Mouse (Mus musculus) leukemia stem cell, adult 10-12 weeks (primary cell): Measurements from ENCODE around the gene Rad51b. TPM values are rescaled to one million over a fixed set of nuclear protein-coding genes. Genes with fewer than 3 reads are reported as not detected.

Experiments used
- polyA plus RNA-seq: library from polyadenylated mRNA; stranded (reverse); fragments of >175 nt; gene quantifications from 2 replicates; pipeline ENCODE4 v1.2.3, GENCODE M21; 2012; ENCODE audit warnings: low replicate concordance

Gene Rad51b
- polyA plus RNA-seq, result 0.43 and 0.55 TPM in 2 replicates

GRCm38 (mm10) chr12:79297121-79297576 lies at the start of gene Rad51b:
Gene Rad51b (plus strand): TSS chr12:79297282.

GRCm38 (mm10) chr12:79296126-79296816 lies 811 bp upstream of the Rad51b start, which contains the start of gene Zfyve26:
Gene Zfyve26 (minus strand): TSS chr12:79296304.

Other genes starting within 250 kb of the Rad51b start
- gene Pigh, start 207.6 kb upstream of the Rad51b start, polyA plus RNA-seq, result 2.7 and 9.8 TPM in 2 replicates
- 0.24 TPM in 1 of 2 replicates, not detected in the other for gene Arg2, start 166.5 kb upstream of the Rad51b start, polyA plus RNA-seq
- 39.5 and 39.8 TPM in 2 replicates for gene Vti1b, start 124.6 kb upstream of the Rad51b start, polyA plus RNA-seq
- 0.63 and 1.5 TPM in 2 replicates for gene Rdh11, start 105.0 kb upstream of the Rad51b start, polyA plus RNA-seq
- gene Rdh12, start 88.4 kb upstream of the Rad51b start, polyA plus RNA-seq, result 0.15 and 0.40 TPM in 2 replicates
- gene Zfyve26, start 978 bp upstream of the Rad51b start, polyA plus RNA-seq, result 2.6 and 10.1 TPM in 2 replicates